In genomic region chr9:103485606-103486005, GRCm38 (mm10) we compare ENCODE assay signal across 11 mouse cellular contexts. TPM values are rescaled to one million over a fixed set of nuclear protein-coding genes. Genes with fewer than 3 reads are reported as not detected.
A peak's percentile ranks its signal among the peaks of the same experiment; 100 is the strongest.
DNase-seq lines count a peak whose midpoint lies in the region; ATAC-seq and TF ChIP-seq lines count a peak whose summit lies in the region.
"Had no signal": no experiment of that assay in that cellular context is flagged by ENCODE, and none has a peak within 500 bp of the region (broad histone marks: within the 10 kb centered on the region; RNA-seq: fewer than 3 reads in every experiment).

No protein-coding gene starts in this region.

- no peak overlapping the region for H3K4me3 ChIP-seq in embryonic facial prominence, embryonic 13.5 days
- no peak overlapping the region for H3K4me3 ChIP-seq in layer of hippocampus, adult 2 months
- H3K4me3 ChIP-seq: hindbrain, embryonic 13.5 days had no signal

- H3K27me3 ChIP-seq in embryonic facial prominence, embryonic 13.5 days, result no peaks in the 10 kb centered on the region

- TF ChIP-seq CTCF in layer of hippocampus, adult 2 months (conservative IDR thresholded peaks at IDR 0.05), result no peak

- H3K9ac ChIP-seq in embryonic facial prominence, embryonic 13.5 days, result 0 out of 2 replicates have a peak overlapping the region, but pooled peaks have one; percentile 27

- peak; percentile 14; the same call in 1 of the 2 replicates for ATAC-seq in common myeloid progenitor, adult 5-6 weeks (replicated peaks; ENCODE audit: low read depth, poor library complexity, severe bottlenecking)
- no peak for ATAC-seq in embryonic facial prominence, embryonic 13.5 days (ENCODE audit: insufficient number of reproducible peaks, insufficient read depth, low FRiP score, low TSS enrichment, low read depth)

- peak overlapping the region; percentile 57 for H3K27ac ChIP-seq in embryonic facial prominence, embryonic 13.5 days
- H3K27ac ChIP-seq in layer of hippocampus, adult 2 months, result no peak overlapping the region
- H3K27ac ChIP-seq: hindbrain, embryonic 13.5 days had no signal

- peak; percentile 16 for DNase-seq in kidney, adult 18-20 months
- DNase-seq in kidney, adult 11 months, result no peak
- peak; percentile 71 for DNase-seq in kidney, postnatal 14 days
- DNase-seq in layer of hippocampus, adult 2 months (ENCODE audit: low spot score in 2 of 2), result no peak
- no peak for DNase-seq in testis, postnatal 10 days (ENCODE audit: low spot score)
- no peak for DNase-seq in gastrocnemius, adult 18-20 months (ENCODE audit: low spot score)
- DNase-seq: adrenal gland, postnatal 25 days; gastrocnemius, postnatal 10 days had no signal

- H3K9me3 ChIP-seq in embryonic facial prominence, embryonic 13.5 days, result no peaks in the 10 kb centered on the region
- H3K9me3 ChIP-seq: hindbrain, embryonic 13.5 days had no signal

- H3K36me3 ChIP-seq in embryonic facial prominence, embryonic 13.5 days, result no peaks in the 10 kb centered on the region

- H3K4me2 ChIP-seq in embryonic facial prominence, embryonic 13.5 days, result no peak overlapping the region; the same call in 1 of the 2 replicates
- H3K4me2 ChIP-seq: hindbrain, embryonic 13.5 days had no signal

- peaks cover 29% of the 10 kb centered on the region for H3K4me1 ChIP-seq in embryonic facial prominence, embryonic 13.5 days

- 10% methylated on average over 8 of the region's 8 CpGs for WGBS in embryonic facial prominence, embryonic 13.5 days

RNA-seq across cellular contexts. Expression of gene Bfsp2, which starts 5.4 kb away (rescaled TPM):
- total RNA-seq in common myeloid progenitor, adult 5-6 weeks (2017), result 2.4 and 3.8 TPM in 2 replicates
- 2.6 and 5.1 TPM in 2 replicates for polyA plus RNA-seq in embryonic facial prominence, embryonic 13.5 days (2015; fragmentation: Nextera tagmentation; extraction: Ambion mirVana)
- 1 to 10 TPM; 2.0 to 2.3 TPM for total RNA-seq in layer of hippocampus, adult 2 months (2021)
- under 1 TPM; 0.41 to 0.71 TPM for total RNA-seq in gastrocnemius, adult 18-20 months (2021)
- total RNA-seq: adrenal gland, postnatal 25 days had no signal

Comparison
In these comparisons a context has a peak if more than half of its experiments do, and no peak if none do; other contexts are left out.
1. DNase-seq: peak in kidney, adult 18-20 months (single experiment) and kidney, postnatal 14 days (single experiment); none in kidney, adult 11 months (single experiment), layer of hippocampus, adult 2 months (0 of 2), testis, postnatal 10 days (single experiment) and gastrocnemius, adult 18-20 months (single experiment).